Mouse (Mus musculus) urinary bladder, postnatal 36 days (tissue): ENCODE data around the gene Ppib.
A peak's percentile ranks its signal among the peaks of the same experiment; 100 is the strongest.

ENCODE experiments used
- DNase-seq, 2 experiments: peaks; one replicate each; pipeline ENCODE4 v3.0.0; 2022; ENCODE audit warnings: low spot score in 2 of 2, mixed read lengths in 1 of 2

The Ppib gene

DNA sequence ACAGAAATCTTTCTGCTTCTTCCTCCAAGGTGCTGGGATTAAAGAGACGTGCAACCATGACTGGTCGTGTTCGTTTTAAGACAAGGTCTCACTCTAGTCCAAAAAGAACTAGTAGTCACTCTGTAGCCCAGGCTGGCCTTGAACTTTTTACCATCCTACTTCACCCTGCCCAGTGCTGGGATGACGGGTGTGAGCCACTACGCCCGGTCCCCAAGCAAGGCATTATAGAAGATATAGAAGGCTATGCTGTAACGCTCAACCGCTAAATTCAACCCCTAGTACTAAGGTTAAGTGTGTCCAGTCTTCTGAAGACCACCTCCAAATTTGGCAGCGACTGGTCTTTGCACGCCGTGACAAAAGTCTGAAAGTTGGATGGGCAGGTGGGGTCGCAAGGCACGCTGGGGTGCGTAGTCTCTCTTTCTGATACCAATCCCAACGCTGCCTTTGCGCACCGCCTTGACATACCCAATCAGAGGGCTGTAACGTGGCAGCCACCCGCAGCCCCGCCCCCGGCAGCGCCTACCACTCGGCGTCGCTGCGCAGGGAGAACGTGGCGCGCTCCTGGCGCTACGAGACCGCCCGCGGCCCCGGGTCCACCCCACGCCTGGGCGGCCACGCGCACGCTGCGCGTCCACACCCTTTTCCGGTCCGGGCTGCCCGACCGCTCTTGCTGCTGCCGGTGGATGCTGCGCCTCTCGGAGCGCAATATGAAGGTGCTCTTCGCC, at the start of gene Ppib:
Gene Ppib (plus strand): TSS at position 640 of the 725 bp plus-strand sequence.
- DNase-seq = peak; percentile 95 to 98

DNA sequence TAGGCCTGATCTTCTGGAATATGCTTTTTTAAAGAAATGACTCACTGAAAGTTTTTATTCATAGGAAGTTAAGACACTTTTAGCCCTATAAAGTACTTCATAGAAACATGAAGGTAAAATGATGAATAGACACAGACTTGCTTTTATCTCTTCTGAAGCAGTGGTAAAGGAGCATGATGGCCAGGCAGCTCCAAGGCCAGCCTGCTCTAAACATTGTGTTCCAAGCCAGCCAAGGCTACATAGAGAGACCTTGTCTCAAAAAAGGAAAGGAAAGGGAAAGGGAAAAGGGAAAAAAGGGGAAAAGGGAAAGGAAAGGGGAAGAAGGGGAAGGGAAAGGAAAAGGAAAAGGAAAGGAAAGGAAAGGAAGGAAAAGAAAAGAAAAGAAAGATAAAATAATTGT, 39.4 kb upstream of the Ppib start:
- no peak for DNase-seq

DNA sequence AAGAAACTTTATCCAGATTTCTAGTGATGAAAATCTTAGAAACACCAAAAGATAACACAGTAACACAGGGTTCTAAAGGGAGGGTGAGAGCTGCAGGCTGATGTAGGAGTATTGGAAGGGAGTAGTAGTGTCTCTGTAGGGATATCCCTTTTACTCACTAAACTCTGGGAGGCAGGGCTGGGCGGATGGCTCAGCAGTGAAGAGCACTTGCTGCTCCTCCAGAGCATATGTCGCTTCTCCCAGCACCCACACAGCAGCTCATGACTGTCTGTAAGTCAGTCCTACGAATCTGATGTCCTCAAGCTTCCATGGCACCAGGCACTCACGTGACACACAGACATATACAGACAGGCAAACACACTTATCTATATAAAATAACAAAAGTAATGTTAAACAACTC, 21.9 kb upstream of the Ppib start:
- DNase-seq = no peak

DNA sequence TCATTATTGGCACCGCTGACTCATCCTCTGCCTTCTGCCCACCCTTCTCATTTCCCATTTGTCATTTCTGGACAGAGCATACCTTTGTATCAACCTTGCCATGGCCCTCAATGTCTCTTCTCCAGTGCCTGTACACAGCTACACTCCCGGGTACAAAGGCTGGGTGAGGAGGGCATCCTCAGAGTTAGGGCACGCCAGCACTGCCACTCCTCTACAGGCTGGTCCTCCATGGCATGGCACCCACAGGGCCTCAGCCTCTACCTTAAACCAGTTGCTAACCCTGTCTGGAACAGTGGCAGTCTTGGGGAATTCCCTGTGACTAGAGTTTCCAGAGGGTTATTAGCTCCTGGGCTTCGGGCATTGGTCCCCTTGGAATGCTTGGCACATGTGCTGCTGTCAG, 21.4 kb upstream of the Ppib start:
- DNase-seq = no peak

DNA sequence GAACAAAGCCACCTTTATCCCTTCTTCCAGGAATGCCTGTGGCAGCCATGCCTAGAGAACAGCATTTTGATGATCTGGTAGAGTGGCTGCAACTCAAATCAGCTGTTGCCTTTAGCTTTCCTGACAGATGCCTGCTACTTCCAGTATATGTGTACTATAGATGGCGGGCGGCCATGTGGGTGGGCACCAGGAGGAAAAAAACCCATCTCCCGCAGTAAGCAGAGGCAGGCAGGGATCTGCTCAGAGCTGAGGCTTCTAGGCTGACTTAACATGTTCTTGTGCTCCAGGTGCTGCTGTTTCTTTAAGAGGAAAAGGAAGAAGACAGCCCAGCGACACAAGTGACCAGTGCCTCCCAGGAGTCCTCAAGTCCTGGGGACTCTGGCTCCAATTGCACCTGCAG, 20.7 kb upstream of the Ppib start:
- DNase-seq = no peak

DNA sequence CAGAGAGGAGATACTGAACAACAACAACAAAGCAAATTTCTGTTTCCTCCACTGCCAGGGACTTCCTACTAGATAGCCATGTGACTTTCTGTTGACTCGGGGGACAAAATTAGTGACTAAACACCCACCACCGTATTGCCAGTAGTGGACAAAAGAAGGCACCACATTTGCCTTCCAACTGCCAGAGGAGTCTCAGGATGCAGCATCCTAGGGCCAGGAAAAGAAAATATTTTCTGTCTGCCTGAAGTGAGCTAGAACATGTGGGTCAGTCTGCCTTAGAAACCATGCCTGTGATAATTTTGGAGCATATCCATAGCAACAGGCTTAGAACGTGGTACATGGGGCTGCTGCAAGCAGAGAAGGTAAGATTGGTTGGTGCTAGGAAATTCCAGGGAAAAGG, 19.2 kb upstream of the Ppib start:
- no peak for DNase-seq

DNA sequence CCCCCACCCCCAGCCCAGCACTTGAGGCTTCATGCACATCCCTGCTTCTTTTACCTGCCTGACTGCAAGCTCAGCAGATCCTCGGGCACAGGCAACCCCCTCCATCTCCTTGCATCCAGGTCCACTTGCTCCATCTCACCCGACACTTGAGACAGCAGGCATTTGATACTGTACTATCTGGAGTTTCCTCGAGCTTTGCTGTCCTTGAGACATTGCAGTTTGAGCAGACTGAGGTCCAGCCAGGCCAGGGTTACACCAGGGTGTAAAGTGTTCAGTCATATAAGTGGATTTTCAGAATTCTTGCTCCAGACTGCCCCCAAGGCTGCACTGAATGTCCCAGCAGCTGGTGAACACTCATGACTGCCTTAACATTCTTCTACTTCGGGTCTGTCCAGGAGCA, 17.7 kb upstream of the Ppib start:
- DNase-seq = no peak

DNA sequence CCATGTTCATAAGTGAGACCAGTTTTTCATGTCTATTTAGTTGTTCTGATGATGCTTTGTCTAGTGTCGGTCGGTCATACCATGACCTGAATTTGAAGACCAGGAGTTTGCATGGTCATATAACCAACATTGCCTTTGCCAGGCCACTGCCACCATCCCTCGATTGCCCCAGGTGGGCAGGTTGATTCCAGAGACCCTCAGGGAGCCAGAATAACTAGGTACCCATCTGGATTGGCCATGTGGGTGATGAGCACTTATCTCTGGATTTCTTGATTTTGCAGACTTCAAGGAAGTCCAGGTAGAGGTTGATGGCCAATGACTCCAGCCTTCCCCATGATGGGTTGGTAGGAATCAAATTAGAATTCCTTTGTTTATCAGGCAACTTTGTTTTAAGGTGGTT, 16.8 kb upstream of the Ppib start:
- no peak for DNase-seq

DNA sequence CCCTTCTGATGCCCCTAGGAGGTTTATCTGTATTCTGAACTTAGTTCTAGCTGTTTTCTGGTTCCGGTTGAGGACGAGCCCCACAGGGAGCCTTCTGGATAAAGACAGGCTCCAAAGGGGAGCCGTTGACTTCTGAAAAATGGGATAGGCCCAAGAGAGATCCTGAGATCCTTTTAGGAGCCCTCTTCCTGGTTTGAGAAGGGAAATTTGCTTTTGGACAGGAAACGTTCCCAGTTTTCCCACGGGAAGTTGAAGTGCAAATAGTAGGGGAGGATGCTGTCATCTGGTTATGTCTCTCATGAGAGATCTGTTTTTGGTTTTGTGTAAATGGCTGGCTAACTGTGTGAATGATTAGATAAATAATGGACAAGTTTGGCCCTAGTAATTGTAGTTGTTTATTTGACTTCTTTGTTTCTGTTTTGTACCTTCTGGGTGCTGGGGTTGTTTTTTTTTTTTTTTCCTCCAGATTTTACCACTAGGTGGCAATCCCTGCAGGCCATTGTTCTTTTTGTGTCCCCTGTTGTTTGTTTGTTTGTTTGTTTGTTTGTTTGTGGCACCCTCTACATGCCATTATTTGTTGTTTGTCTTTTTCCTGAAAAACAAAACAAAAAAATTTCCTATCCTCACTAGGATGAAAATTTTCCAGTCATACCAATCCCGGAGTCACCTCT, 10.0 kb upstream of the Ppib start:
- no peak for DNase-seq

DNA sequence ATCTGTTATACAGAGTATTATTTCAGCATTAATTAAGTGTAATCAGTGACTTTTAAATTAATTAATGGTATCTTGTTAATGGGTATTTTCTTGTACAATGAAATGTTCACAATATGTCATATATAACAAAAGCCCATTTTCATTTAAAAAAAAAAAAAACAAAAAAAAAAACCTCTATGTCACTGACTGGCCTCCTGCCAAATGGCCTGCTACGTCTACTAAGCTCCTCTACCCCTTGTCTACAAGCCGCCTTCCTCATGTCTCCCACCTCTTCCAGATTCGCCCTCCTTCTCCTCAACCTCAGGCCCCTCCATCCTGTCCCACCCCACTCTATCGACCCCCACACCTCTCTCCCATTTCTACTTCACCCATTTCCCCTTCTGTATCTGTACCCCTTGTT, 8.5 kb upstream of the Ppib start:
- no peak for DNase-seq

DNA sequence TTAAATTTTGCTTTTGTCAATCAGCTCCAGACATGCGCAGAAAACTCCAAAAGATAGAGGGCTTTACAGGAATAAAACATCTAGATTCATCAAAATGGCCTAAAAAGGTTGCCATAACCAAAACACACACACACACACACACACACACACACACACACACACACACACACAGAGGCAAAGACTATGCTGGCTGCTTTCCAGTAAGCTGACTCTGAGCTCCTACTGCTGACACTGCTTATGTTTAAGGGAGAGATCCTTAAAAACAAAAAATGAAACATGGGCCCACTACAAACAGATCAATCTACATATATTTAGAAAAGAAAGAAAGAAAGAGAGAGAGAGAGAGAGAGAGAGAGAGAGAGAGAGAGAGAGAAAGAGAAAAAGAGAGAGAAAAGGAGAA, 7.3 kb upstream of the Ppib start:
- no peak for DNase-seq

DNA sequence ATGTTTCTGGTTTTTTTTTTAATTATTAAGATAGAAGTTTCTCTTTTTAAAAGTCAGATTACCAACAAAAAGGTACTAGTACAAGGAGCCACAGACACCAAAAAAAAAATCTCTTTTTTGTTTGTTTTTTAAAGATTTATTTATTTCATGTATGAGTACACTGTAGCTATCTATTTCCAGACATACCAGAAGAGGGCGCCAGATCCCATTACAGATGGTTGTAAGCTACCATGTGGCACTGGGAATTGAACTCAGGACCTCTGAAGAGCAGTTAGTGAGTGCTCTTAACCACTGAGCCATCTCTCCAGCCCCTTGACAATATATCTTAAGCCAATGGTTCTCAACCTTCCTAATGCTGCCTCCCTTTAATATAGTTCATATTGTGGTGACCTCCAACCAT, 6.4 kb upstream of the Ppib start:
- no peak for DNase-seq

DNA sequence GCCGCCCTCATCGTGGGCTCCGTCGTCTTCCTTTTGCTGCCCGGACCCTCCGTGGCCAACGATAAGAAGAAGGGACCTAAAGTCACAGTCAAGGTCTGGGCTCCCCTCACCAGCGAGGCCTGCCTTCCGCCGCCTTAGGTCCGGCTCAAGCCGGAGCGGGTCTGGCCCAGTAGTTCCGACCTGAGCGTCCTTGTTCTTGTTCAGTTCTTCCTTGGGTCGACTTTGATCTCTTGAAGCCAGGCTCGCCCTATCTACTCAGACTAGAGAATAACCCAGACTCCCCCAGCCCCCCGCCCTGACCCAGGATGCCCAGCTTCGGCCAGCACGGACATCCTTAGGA, 256 bp downstream of the Ppib start:
- DNase-seq = no peak

DNA sequence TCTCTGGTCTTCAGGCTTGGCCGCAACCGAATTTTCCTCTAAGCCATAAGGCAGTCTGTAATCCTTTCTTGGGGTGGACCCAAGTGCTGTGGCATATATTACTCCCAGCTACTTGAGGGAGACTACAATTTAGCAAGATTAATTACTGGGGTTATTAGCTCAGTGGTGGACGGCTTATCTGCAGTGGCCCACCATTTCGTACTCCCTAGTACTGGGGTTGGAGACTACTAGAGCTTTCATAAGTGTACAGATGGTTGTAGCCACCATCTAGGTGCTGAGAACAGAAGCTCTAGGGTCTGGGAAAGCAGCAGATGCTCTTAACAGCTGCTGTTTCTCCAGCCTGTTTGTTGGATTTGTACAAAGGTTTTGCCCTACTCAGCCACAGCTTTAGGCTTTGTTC, 964 bp downstream of the Ppib start:
- DNase-seq = no peak

DNA sequence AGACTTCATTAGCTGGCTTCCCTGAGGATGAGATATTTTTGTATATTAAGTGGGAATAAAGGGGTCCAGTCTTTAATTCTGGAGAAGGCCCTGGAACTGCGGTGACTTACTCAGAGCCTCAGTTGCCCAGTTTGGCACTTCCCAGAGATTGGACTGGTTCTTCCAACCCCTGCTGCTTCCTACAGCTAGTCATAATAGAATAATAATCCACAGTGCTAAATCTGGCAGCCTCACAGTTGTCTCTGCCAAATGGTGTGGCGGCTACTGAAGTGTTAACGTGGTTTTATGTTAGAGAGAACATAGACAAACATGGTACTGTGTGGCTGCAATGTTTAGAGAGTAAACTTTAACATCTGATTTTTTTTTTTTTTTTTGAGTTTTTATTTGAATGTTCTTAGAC, 1.6 kb downstream of the Ppib start:
- no peak for DNase-seq

DNA sequence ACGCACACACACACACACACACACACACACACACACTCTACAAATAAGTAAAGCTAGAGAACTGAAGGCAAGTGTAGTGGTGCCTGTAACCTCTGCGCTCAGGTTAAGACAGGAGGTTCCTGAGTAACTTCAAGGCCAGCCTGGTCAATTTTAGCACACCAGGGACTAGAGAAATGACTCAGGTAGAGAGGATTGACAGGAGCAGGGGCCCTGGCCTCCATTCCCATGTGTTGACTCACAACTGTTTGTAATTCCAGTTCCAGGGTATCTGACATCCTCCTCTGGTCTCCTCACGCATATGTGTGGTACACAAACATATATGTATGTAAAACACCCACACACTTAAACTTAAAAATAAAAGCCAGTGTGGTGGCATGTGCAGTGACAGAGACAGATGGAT, 3.4 kb downstream of the Ppib start:
- no peak for DNase-seq

DNA sequence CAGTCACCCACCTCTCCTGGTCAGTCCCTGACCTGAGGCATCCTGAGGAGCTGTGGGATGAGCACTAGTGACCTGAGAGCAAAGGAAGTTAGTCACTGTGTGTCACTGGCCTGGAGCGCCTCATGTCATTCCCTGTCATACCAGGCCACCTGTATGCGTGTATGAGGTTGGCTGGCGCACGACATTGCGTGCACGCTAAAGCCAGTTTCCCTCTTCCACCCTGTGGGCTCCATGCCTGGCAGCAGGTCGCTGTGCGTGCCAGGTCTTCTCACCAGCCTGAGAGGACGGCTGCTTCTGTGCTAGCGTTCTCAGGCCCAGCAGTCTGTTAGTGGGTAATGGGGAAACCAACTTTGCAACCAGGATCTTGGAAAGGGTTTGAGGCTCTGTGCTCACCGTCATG, 4.3 kb downstream of the Ppib start:
- DNase-seq = no peak

DNA sequence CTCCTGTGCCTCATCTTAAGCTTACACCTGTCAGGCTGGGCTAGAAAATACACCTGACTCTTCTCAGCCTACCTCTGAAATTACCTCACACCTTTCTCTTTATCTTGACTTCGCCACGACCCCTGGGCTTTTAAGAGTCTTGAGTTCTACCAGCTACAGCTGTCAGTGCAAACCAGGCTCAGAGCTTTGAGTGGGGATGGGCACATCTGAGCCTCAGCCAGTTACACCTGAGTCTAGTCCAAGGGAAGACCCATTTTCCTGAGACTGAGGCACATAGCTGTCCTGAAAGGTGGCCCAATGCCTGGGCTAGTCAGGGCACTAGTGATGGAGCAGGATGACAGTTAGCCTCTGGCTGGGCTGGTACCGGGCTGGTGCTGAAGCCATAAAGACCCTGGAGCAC, 6.8 kb downstream of the Ppib start:
- DNase-seq = no peak

DNA sequence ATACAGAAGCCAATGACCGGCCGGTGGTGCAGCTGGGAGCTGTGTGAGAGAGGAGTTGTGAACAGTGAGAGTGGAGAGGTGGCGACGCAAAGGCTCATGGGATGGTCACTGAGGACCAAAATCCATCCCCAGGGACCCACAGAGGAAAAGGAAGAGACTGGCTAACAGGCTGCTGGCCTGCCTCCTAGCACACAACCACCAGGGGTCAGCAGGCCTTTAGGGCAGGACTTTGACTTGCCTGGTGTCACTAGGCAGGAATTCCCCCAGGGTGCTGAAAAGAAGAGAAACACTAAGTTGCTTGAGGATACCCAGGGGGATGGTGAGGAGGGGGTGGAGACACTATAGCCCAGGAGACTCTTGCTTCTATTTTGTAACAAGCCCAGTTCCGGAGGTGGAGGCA, 7.5 kb downstream of the Ppib start:
- peak in 1 of 2 experiments; percentile 22 for DNase-seq

DNA sequence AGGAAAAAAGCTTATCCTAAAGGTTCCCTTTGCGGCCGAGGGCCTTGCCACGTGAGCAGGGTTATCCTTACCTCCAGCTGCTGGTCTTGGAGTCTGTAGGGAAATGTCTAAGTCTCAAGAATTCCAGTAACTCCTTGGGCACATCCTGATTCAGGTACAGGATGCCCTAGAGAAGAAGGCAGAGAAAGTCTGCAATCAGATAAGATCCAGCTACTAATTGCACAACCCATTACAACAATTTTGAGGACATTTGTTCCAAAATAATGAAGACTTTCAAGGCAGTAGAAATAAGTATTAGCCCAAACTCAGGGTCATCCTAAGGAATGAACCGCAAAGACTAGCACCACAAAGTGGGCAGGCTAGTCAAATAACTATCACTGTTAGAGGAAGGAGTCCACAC, 8.0 kb downstream of the Ppib start:
- no peak for DNase-seq

DNA sequence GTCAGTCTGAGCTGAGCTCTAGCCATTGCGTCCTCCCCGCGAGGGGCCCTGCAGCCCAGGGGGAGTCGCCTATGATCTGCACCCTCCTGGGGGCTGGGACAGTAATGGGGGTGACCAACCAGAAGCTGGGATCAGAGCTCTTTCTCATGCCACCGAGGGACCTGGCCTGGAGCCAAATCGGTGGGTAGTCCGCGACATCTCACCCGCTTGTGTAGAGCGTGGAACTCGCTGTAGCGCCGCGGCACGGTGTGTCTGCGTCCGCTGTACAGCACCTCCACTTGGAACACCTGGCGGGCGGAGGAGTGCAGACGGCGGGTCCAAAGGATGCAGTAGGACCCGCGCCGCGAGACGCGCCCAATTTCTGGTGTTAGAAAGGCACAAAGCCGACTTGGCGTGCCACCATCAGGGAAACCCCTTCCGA, 9.0 kb downstream of the Ppib start:
- no peak for DNase-seq

DNA sequence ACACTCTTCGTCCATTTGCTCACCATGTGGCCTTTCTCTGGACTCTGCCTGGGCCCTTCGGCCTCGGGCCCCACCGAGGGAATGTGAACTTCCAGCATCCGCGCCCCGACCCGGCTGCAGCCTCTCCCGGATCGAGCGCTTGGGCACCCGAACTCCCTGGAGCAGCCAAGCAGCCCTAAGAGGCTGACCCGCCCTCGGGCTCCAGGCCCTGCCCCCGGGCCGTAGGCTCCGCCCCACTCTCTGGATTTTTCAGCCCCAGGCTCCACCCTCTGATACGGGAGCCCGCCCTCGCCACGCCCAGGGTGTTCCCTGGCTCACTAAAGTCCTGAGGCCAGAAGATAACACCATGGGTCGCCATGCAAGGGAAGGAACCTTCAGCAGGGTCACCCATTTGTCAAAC, 9.6 kb downstream of the Ppib start, which contains the start of gene Snx22:
Gene Snx22 (minus strand): TSS at position 137 of the 400 bp plus-strand sequence.
- peak; percentile 84 to 90 for DNase-seq

DNA sequence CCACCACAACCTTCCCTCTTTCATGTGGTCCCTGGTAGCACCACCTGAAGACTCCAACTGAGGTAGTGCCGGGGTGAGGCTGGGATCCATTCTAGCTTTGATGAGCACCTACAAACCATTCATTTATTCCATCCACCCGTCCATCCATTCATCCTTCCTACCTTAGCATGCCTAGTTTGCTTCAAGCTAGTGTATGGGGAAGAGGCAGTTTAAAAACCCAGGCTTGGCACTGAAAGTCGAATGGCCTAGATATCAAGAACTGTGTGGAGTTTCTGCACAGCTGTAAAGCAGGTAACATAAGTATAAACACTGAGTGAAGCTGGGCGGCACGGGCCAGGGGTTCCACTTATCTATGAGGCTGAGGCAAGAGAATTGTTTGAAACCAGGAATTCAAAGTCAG, 10.1 kb downstream of the Ppib start:
- no peak for DNase-seq

DNA sequence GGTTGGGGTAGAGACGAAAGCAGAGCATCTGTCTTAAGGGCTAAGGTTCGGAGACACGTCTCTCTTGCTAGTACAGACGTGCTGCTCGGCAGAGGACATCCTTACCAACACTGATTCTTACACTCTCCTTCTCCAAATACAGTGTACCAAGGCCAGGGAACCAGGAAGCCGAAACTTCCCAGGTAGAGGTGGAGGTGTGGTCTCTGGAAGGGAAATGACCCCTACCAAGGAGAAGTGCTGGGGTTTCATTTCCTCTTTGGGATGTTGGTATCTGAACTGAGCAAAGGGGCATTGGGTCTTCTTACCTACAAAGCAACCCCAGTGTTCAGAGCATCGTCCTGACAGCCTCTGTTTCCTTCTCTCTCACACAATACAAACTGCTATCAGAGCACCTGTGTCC, 12.7 kb downstream of the Ppib start:
- no peak for DNase-seq
